Mouse (Mus musculus): ENCODE data around the gene Wipf1. TPM values are rescaled to one million over a fixed set of nuclear protein-coding genes. Genes with fewer than 3 reads are reported as not detected.

Wipf1 gene
- polyA plus RNA-seq, 1 experiment from 2014 or later, result 4.1 TPM

DNA sequence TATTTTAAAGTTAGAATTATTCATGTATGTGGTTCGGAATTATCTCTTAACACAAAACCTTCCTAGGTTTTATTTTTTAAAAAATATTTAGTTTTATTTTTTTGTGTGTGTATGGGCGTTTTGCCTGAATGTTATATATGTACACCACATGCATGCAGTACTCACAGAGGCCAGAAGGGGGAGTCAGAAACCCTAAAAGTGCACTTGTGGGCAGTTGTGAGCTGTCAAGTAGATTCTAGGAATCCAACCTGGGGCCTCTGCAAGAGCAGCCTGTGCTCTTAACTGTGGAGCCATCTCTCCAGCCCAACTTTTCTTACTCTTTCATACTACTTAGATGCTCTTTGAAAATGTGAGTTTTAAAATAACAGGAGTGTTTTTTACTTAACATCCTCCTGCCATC lies 57.4 kb downstream of the Wipf1 start:
- ATAC-seq (ENCODE audit: low read depth), result no peak
- H3K27me3 ChIP-seq (ENCODE audit: control insufficient read depth, insufficient read depth, low read depth, low read length), result no peaks in the 10 kb centered on the region
- no peak overlapping the region for H3K27ac ChIP-seq (ENCODE audit: low read length)
- WGBS (ENCODE audit: insufficient replicate concordance), result 72% methylated on average over 2 of the region's 2 CpGs
- no peak overlapping the region for H3K9ac ChIP-seq (ENCODE audit: low read depth, low read length)
- no peak overlapping the region for H3K4me2 ChIP-seq (ENCODE audit: low read depth, low read length)
- H3K4me3 ChIP-seq (ENCODE audit: low read depth, low read length), result no peak overlapping the region
- no peaks in the 10 kb centered on the region for H3K9me3 ChIP-seq (replicated peaks; ENCODE audit: control insufficient read depth, low read length)
- H3K36me3 ChIP-seq (ENCODE audit: control insufficient read depth, insufficient read depth), result no peaks in the 10 kb centered on the region
- H3K4me1 ChIP-seq (ENCODE audit: control insufficient read depth, low read depth, low read length), result peaks cover 35% of the 10 kb centered on the region

DNA sequence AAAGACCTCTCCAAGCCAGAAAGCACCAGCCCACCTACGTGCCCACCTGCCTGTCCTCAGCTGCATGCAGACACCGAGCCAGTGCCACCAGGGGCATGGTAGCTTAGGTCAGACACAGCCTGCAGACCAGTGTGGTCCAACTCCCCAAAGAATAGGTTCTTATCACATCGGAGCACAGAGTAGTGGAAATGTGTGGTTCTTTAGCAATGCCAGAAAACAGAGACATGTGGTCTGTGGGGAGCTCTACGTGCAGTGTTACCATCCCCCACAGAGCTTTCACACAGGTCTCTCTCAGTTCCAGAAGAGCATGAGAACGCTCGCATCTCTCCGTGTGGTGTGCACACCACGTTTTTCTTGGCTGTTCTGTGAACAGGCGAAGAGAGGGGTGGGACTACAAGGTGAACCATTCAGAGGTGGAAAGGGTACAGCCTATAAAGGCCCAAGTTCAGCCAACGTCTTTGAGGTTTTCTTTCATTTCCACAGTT lies 59.3 kb downstream of the Wipf1 start:
- Histone ChIP-seq H3K27ac (ENCODE audit: low read length) (peak overlapping the region; percentile 42), H3K9ac (ENCODE audit: low read depth, low read length) (no peak overlapping the region), H3K36me3 (ENCODE audit: control insufficient read depth, insufficient read depth) (no peaks in the 10 kb centered on the region), H3K27me3 (ENCODE audit: control insufficient read depth, insufficient read depth, low read depth, low read length) (no peaks in the 10 kb centered on the region), H3K4me3 (ENCODE audit: low read depth, low read length) (no peak overlapping the region), H3K4me1 (ENCODE audit: control insufficient read depth, low read depth, low read length) (peaks cover 20% of the 10 kb centered on the region), H3K9me3 (replicated peaks; ENCODE audit: control insufficient read depth, low read length) (no peaks in the 10 kb centered on the region), H3K4me2 (ENCODE audit: low read depth, low read length) (no peak overlapping the region)
- peak; percentile 82 for ATAC-seq (ENCODE audit: low read depth)
- WGBS (ENCODE audit: insufficient replicate concordance), result 22% methylated on average over 10 of the region's 10 CpGs

DNA sequence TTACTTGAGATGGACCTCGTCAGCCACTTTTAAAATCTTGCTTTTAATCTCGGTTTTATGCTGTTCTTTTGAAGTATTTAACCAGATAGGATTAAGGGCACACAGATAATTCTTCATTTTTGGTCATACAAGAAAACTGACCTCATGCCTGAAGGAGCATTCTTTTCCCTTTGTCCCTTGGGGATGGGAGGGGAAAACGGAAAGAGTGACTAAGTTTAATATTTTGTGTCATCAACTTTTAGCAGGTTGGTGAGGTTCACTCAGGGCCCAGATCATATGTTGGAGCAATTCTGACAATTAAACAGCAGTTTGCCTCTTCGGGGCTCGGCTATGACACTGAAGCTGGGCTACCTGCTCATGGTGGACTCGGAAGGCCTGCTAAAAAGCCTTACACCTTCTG lies 60.0 kb downstream of the Wipf1 start:
- H3K4me2 ChIP-seq (ENCODE audit: low read depth, low read length), result no peak overlapping the region
- no peak overlapping the region for H3K4me3 ChIP-seq (ENCODE audit: low read depth, low read length)
- H3K36me3 ChIP-seq (ENCODE audit: control insufficient read depth, insufficient read depth), result no peaks in the 10 kb centered on the region
- H3K9ac ChIP-seq (ENCODE audit: low read depth, low read length), result no peak overlapping the region
- no peaks in the 10 kb centered on the region for H3K27me3 ChIP-seq (ENCODE audit: control insufficient read depth, insufficient read depth, low read depth, low read length)
- H3K27ac ChIP-seq (ENCODE audit: low read length), result peak overlapping the region; percentile 42
- H3K4me1 ChIP-seq (ENCODE audit: control insufficient read depth, low read depth, low read length), result peaks cover 16% of the 10 kb centered on the region
- ATAC-seq (ENCODE audit: low read depth), result no peak
- no peaks in the 10 kb centered on the region for H3K9me3 ChIP-seq (replicated peaks; ENCODE audit: control insufficient read depth, low read length)
- WGBS (ENCODE audit: insufficient replicate concordance), result 60% methylated on average over 6 of the region's 6 CpGs

DNA sequence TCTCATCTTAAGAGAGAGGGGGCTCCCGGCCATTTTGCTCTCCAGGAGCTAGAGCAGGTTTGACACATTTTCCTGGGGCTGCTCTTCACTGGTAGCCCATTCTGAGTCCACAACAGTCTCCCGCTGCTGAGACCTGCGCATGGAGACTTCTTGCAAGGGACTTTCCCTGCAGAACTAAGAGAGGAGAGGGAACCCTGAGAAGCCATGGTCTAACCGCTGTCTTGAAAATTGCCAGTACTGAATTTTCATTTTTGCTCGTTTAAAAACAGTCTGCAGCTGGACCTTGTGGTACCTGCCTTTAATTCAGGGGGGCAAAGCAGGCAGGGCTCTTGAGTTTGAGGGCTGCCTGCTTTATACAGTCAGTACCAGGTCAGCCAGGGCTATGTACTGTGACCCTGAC lies 60.5 kb downstream of the Wipf1 start:
- no peaks in the 10 kb centered on the region for H3K27me3 ChIP-seq (ENCODE audit: control insufficient read depth, insufficient read depth, low read depth, low read length)
- H3K36me3 ChIP-seq (ENCODE audit: control insufficient read depth, insufficient read depth), result no peaks in the 10 kb centered on the region
- 76% methylated on average over 5 of the region's 5 CpGs for WGBS (ENCODE audit: insufficient replicate concordance)
- H3K4me2 ChIP-seq (ENCODE audit: low read depth, low read length), result no peak overlapping the region
- H3K4me1 ChIP-seq (ENCODE audit: control insufficient read depth, low read depth, low read length), result peaks cover 13% of the 10 kb centered on the region
- ATAC-seq (ENCODE audit: low read depth), result no peak
- H3K27ac ChIP-seq (ENCODE audit: low read length), result no peak overlapping the region
- no peak overlapping the region for H3K4me3 ChIP-seq (ENCODE audit: low read depth, low read length)
- no peaks in the 10 kb centered on the region for H3K9me3 ChIP-seq (replicated peaks; ENCODE audit: control insufficient read depth, low read length)
- H3K9ac ChIP-seq (ENCODE audit: low read depth, low read length), result no peak overlapping the region

DNA sequence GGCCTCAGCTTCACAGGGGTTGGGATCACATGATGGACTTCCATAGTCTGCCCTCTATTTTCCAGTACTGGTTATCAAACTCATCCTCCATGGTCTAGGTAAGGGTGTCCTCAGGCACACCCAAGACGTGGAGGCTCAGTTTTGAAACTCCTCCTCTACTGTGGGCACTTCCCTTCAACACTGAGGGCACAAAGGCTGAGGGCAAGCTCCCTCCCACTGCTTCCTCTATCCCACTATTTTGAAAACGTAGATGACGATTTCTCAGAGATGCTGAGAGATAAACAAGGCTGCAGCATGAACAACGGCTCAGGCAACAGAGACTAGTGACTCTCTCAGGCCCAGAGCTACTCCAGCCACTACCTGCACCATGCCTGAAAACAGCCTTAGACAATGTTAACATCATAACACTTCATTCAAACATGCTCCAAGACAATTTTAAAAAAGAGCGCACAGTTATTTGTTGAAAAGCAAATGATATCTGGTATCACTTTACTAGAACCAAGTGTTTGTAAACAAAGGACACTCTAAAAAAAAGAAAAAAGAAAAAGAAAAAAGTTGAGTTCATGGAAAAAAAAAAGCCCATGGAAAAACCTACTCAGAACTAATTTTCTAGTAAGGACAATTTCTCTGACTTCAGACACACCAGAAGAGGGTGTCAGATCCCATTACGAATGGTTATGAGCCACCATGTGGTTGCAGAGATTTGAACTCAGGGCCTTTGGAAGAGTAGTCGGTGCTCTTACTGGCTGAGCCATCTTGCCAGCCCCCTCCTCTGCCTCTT lies 62.3 kb downstream of the Wipf1 start:
- Histone ChIP-seq H3K27ac (ENCODE audit: low read length) (no peak overlapping the region), H3K4me1 (ENCODE audit: control insufficient read depth, low read depth, low read length) (peaks cover 16% of the 10 kb centered on the region), H3K4me3 (ENCODE audit: low read depth, low read length) (no peak overlapping the region), H3K4me2 (ENCODE audit: low read depth, low read length) (no peak overlapping the region), H3K27me3 (ENCODE audit: control insufficient read depth, insufficient read depth, low read depth, low read length) (no peaks in the 10 kb centered on the region), H3K36me3 (ENCODE audit: control insufficient read depth, insufficient read depth) (no peaks in the 10 kb centered on the region), H3K9ac (ENCODE audit: low read depth, low read length) (no peak overlapping the region), H3K9me3 (replicated peaks; ENCODE audit: control insufficient read depth, low read length) (no peaks in the 10 kb centered on the region)
- no peak for ATAC-seq (ENCODE audit: low read depth)
- WGBS (ENCODE audit: insufficient replicate concordance), result 39% methylated on average over 7 of the region's 7 CpGs

DNA sequence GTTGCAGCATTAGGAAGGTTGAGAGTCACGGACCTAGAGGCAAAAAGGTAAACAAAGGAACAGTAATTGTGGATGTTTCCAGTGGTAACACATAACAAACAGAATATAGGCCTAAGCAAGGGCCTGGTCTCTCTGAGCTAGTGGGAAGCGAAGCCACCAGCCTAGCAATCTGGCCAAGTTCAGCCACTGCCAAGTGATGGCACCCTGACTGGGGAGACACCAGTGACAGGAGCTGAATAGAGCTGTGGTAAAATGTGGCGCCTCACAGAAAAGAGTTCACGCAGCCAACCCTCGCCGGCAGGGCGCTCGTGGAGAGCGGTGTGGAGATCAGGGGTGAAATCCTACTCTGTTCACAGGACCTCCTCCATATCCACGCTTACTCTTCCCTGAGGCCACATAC lies 63.1 kb downstream of the Wipf1 start:
- H3K9ac ChIP-seq (ENCODE audit: low read depth, low read length), result no peak overlapping the region
- no peak overlapping the region for H3K4me3 ChIP-seq (ENCODE audit: low read depth, low read length)
- H3K9me3 ChIP-seq (replicated peaks; ENCODE audit: control insufficient read depth, low read length), result no peaks in the 10 kb centered on the region
- H3K36me3 ChIP-seq (ENCODE audit: control insufficient read depth, insufficient read depth), result no peaks in the 10 kb centered on the region
- 91% methylated on average over 10 of the region's 10 CpGs for WGBS (ENCODE audit: insufficient replicate concordance)
- H3K27me3 ChIP-seq (ENCODE audit: control insufficient read depth, insufficient read depth, low read depth, low read length), result no peaks in the 10 kb centered on the region
- peaks cover 16% of the 10 kb centered on the region for H3K4me1 ChIP-seq (ENCODE audit: control insufficient read depth, low read depth, low read length)
- no peak overlapping the region for H3K27ac ChIP-seq (ENCODE audit: low read length)
- no peak overlapping the region for H3K4me2 ChIP-seq (ENCODE audit: low read depth, low read length)
- no peak for ATAC-seq (ENCODE audit: low read depth)

DNA sequence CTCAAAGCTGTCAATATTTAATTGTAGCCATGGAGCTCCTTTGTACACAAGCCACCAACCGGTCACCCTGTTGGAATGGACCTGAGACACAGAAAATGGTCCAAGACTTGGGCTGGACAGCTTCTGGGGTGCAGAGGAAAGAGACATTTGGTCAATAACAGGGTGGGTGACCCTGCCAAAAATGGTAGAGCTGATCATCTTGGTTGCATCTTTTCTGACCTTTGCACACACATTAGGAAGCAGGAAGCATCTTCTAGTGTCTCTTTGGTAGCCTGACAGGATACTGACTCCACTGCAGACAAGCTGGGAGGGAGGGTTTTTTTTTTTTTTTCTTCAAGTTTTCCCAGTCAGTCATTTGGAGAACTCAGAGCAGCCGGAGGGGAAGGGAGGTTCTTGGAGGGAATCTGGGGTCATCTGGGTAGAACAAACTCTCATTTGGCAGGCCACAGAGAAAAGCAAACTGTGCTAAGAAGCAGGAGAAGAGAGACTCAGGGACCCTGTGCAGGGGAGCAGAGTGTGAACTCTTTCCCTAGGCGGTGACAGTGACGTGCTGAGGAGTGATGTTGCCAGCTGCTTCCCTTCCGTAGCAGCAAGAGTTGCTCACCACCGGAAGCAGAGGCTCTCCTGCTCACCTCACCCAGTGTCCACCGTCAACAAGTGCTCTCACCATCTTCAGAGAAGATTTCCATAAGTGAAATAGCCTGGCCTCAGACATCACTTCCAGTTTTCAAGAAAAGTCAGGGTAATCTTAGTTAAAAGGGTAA lies 65.9 kb downstream of the Wipf1 start:
- ATAC-seq (ENCODE audit: low read depth), result no peak
- H3K4me2 ChIP-seq (ENCODE audit: low read depth, low read length), result no peak overlapping the region
- 28% methylated on average over 7 of the region's 7 CpGs for WGBS (ENCODE audit: insufficient replicate concordance)

DNA sequence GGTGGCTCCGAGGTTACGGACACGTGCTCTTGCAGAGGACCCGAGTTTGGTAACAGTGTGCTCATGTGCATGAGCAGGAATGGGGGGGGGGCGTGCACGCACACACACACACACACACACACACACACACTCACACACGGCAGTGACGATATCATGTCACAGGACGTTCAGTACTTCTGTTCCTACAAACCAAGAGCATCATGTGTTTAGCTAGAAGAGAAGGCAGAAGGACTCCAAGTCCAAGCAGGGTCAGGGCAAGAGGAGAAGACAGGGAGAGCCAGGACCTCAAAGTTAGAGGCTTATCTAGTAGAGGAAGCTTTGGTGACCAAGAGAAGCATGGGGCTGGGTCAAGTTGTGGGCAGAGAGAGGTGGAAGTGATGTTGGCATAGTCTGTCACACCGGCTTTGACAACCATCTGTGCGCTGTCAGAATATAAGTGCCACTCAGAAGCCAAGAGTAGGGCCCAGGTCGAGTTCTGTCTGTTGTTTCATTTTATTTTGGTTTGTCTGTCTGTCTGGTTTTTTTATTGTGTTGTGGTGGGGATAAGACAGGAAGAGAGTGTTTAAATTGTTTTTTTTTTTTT lies 66.7 kb downstream of the Wipf1 start:
- whole genome bisulfite sequencing (ENCODE audit: insufficient replicate concordance), result 57% methylated on average over 12 of the region's 12 CpGs
- Histone ChIP-seq H3K36me3 (ENCODE audit: control insufficient read depth, insufficient read depth) (no peaks in the 10 kb centered on the region), H3K27me3 (ENCODE audit: control insufficient read depth, insufficient read depth, low read depth, low read length) (no peaks in the 10 kb centered on the region), H3K4me3 (ENCODE audit: low read depth, low read length) (no peak overlapping the region), H3K27ac (ENCODE audit: low read length) (no peak overlapping the region), H3K4me2 (ENCODE audit: low read depth, low read length) (no peak overlapping the region), H3K9me3 (replicated peaks; ENCODE audit: control insufficient read depth, low read length) (no peaks in the 10 kb centered on the region), H3K4me1 (ENCODE audit: control insufficient read depth, low read depth, low read length) (peaks cover 3% of the 10 kb centered on the region), H3K9ac (ENCODE audit: low read depth, low read length) (no peak overlapping the region)
- ATAC-seq (ENCODE audit: low read depth), result no peak; the same call in 1 of the 2 replicates

More for the DNA sequence above, 65.9 kb downstream of the Wipf1 start:
- Histone ChIP-seq H3K4me3 (ENCODE audit: low read depth, low read length) (no peak overlapping the region), H3K4me1 (ENCODE audit: control insufficient read depth, low read depth, low read length) (peaks cover 3% of the 10 kb centered on the region), H3K36me3 (ENCODE audit: control insufficient read depth, insufficient read depth) (no peaks in the 10 kb centered on the region), H3K27me3 (ENCODE audit: control insufficient read depth, insufficient read depth, low read depth, low read length) (no peaks in the 10 kb centered on the region), H3K27ac (ENCODE audit: low read length) (no peak overlapping the region), H3K9me3 (replicated peaks; ENCODE audit: control insufficient read depth, low read length) (no peaks in the 10 kb centered on the region), H3K9ac (ENCODE audit: low read depth, low read length) (no peak overlapping the region)

DNA sequence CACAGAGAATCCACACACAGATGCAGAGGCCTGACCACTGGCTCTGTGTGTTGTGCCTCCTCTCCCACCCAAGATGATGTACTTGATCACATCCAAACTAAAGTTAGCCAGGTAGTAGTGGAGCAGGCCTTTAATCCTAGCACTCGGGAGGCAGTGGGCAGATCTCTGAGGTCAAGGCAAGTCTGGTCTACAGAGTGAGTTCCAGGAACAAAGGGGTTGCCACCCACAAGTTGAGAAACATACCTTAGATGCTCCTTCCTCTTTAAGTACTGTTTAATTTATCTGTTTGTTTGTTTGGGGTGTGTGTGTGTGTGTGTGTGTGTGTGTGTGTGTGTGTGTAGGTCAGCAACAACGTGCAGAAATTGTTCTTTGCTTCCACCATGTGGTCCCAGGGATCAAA lies 67.3 kb downstream of the Wipf1 start:
- Histone ChIP-seq H3K9ac (ENCODE audit: low read depth, low read length) (no peak overlapping the region), H3K27me3 (ENCODE audit: control insufficient read depth, insufficient read depth, low read depth, low read length) (no peaks in the 10 kb centered on the region), H3K4me1 (ENCODE audit: control insufficient read depth, low read depth, low read length) (peaks cover 3% of the 10 kb centered on the region), H3K4me3 (ENCODE audit: low read depth, low read length) (no peak overlapping the region), H3K9me3 (replicated peaks; ENCODE audit: control insufficient read depth, low read length) (no peaks in the 10 kb centered on the region), H3K27ac (ENCODE audit: low read length) (no peak overlapping the region), H3K4me2 (ENCODE audit: low read depth, low read length) (no peak overlapping the region), H3K36me3 (ENCODE audit: control insufficient read depth, insufficient read depth) (no peaks in the 10 kb centered on the region)
- no peak for ATAC-seq (ENCODE audit: low read depth)
- WGBS (ENCODE audit: insufficient replicate concordance), result 42% methylated on average over 2 of the region's 2 CpGs

All from liver, embryonic 16.5 days (tissue).